Mouse (Mus musculus): ENCODE measurements around the gene Adgre1.
"Not testable (repeated sequence)": the region's sequence is repeated elsewhere in the genome, so short reads cannot be mapped to it uniquely, and the experiment has no call there.

Adgre1 gene

DNA sequence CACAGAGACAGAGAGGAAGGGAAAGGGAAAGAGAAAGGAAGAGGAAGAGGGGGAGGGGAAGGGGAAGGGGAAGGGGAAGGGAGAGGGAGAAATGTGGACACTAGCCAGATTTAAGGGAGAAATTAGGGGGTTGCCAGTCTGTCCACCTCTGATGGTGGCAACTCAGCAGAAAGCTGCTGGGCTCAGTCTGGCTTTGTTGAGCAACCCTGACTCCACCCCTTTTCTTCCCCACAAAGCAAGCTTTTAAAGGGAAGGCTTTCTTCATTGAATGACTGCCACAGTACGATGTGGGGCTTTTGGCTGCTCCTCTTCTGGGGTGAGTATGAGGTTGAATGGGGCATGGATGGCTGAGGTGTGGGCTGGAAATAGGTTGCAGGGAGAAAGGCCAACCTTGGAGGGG, at the start of gene Adgre1:
TSS of gene Adgre1 (plus strand) at position 251 of the 400 bp plus-strand sequence.
- DNase-seq = peak in 1 of 2 experiments; percentile 40

DNA sequence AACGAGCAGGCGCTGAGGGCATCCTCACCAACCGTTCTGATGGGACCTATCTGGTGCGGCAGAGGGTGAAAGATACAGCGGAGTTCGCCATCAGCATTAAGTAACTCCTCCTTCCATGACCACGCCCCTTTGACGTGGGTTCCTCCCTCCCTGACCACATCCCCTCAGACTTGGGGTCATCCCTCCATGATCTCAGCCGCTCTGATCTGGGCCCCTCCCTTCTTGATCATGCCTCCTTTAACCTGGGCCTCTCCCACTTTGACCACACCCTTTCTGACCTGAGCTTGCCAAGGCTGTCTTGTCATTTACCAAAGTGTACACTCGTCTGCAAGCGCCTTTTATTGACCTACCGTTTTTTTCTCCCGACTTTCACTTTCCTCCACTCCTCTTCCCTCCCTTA, 46.7 kb upstream of the Adgre1 start:
- no peak for DNase-seq

DNA sequence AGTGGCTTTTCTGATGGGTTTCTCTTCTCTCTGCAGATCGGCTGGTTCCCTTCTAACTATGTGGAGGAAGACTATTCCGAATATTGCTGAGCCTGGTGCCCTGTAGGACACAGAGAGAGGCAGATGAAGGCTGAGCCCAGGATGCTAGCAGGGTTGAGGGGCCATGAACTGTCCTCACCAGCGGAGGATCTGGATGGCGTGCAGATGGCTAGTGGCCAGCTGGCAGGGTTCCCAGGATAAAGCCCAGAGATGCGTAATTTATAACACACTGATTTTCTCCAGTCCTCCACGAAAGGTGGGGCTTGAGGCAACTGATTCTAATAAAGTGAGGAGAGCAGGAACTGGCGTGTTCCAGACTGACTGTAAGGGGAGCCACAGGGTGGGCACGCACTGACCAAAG, 30.9 kb upstream of the Adgre1 start:
- DNase-seq = peak; percentile 45 to 54

DNA sequence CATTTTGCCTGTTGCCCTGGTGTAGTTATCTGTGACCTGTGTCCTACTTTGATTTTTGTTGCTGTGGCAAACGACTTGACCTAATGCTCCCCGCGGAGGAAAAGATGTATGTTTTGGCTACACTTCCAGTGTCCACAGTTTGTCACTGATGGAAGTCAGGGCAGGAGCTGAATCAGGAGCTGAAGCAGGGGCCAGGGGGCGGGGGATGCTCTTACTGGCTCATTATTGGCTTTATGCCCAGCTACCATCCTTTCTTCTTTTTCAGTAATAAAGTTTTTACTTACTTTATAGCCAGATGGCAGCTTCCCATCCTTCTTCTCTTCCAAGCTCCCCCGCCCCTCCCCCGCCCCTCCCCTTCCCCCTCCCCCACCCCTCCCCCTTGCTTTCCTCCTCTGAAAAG, 29.5 kb upstream of the Adgre1 start:
- no peak for DNase-seq

DNA sequence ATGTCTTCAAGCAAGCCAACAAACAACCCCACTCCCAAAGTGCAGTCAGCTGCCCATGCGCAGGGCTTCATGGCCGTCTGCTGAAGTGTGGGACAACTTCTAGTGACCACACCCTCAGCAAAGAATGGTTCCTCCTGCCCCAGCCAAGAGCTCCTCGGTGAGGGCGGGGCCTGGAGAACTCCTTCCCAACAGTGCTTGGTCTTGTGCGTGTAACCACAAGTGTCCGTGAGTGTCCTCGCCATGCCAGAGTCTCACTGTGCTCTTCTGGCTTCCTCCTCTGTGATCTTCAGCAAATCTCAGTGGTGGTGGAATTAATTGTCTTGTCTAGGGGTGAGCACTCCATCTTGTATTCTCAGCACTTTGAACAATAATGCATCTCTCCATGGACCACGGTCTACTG, 27.5 kb upstream of the Adgre1 start:
- no peak for DNase-seq

DNA sequence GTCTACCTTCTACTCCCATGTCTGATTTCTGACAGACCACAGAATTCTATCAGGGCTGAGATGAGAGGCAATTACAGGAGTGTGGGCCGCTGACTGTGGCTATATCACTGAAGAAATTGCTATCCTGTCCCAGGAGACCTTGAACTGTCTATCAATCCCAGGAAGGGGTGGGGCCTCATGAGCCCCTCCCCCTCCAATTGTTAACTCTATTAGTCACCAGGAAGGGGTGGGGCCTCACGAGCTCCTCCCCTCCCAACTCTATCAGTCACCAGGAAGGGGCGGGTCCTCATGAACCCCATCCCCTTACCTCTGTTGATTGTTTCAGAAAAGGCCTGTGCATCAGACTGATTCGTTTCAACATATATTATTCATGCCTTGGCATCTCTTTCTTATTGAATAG, 26.2 kb upstream of the Adgre1 start:
- no peak for DNase-seq

DNA sequence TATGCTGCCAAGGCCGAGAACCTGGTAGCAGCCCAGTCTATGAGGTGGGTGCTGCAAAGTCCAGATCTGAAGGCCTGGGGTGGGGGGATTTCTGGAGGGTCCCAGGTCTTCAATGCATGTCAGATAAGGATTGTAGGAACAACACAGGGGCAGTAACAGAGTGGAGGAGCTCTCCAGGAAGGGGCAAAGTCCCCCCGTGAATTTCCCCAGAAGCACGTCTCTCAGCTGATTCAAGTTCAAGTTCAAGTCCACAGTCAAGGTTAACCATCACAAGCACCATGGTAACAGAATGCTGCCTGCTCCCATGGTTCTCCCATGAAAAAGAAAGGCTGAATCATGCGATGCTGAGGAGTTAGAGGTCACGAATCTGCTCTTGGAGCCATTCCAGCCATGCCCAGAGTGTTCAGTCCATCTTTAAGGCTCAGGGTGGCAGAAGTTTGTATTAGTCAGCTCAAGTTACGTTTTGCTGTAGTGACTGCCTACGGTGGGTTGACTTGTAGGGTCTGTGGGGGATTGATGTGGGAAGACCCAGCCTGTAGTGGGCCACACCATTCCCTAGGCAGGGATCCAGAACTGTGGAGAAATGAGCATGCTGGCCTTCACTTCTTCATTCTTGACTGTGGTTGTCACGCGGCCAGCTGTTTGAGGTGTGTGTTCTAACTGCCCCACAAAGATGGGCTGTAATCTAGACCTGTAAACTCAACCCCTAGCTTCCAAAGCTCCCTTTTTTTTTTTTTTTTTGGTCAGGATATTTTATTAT, 24.3 kb upstream of the Adgre1 start:
- DNase-seq = no peak

DNA sequence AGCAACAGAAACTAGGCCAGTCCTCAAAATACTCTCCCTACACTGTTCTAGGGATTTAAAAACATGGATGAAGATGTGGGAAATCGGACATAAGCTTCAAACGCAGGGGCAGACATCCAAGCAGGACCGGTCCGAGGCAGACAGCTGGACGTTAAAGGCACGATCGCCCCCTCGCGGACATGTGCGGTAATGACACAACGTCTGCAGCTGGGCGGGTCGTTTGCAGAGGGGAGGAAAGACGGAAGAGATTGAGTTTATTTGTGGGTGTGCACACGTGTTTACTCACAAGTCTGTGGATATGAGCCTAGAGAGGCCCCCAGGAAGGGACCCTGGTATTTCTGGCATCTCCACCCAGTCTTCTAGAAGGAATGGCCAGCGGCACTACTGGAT, 23.7 kb upstream of the Adgre1 start:
- DNase-seq = peak; percentile 85 to 92

DNA sequence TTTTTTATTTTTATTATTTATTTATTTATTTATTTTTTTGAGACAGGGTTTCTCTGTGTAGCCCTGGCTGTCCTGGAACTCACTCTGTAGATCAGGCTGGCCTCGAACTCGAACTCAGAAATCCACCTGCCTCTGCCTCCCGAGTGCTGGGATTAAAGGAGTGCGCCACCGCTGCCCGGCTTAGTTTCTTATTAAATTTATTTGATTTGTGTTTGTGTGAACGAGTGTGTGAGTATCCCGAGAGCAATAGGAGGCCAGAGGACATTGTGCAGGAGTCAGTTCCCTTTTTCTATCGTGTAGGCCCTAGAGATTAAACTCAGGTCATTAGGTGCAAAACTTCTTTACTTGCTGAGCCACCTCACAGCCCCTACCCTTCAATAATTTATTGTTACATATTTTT, 23.3 kb upstream of the Adgre1 start:
- not testable (repeated sequence) for DNase-seq

DNA sequence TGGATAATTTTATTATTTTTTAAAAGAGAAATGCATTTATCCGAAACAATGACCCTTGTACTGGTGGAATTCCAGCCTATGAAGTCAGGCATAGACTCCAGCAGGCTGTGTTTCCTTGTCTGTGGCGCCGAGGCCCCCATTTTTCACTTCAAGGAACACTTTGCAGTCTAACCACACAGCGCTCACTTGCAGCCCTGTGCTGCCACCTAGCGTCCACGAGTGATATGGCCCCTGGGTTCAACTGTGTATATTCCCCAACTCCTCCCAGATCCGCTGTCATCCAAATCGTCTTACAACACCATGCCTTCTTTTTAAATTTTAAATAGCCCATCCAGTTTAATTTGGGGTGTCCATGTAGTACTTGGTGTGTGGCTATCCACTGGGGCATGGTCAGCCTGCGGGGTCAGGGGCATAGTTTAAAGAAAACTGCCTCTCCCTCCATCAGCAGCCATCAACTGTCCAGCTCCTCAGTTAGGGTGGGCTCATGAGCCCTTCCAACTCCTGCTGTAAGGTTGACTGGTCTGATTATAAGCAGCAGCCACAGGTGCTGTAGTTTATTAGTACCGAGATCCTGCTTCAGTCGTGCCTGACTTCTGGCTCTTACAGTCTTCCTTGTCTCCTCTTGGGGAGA, 22.7 kb upstream of the Adgre1 start:
- DNase-seq = peak; percentile 86 to 91

DNA sequence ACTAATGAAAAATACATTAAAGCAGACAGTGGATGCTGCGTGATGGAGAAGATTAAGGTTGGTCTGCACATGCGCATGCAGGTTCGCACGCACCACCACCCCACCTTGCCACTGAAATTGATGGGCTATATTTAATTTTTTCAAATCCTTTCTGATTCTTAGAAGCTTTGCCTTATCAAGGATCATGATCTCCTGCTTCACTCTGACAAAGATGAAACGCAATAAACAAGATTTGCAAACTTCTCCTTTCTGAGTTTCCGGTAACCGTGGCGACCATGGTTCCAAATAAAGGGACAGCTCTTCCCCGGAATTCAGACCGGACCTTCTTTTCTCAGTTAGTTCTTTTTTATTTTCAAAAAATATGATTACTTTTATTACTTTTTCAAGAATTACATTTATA, 20.5 kb upstream of the Adgre1 start:
- peak in 1 of 2 experiments; percentile 30 for DNase-seq

DNA sequence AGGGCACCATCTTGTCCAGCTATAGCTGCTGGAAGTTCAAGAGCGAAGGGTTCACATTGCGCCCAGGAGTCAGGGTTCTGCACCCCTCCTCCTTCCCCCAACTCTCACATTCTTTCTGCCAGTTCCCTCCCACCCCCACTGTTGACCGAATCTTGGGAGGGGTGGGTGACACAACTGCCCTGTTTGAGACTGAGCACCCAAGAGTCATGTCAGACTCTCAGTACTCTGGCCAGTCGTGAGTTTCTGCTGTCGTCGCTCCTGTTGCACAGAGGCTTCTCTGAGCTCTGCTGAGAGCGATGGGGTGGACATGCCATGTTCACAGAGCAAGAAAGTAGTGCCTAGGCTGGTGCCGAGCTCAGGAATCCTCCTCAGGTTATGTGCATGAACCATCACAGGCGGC, 19.2 kb upstream of the Adgre1 start:
- no peak for DNase-seq

DNA sequence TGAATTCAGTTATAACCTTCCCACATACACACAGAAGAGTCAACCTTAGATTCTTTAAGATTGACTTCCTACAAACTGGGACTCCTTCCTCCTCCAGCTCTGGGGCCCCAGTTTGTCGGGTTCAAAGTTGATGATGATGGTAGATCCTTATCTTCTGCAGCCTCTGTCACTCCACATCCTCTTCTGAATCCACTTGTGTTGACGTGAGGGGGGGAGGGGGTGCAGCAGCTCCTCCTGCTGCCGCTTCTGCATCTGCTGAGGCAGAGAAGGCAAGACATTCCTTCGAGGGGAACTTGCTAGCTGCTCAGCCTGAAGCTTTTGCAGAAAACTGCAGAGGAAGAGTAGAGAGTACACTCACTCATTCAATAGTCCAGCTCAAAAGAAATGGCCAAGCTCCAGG, 16.9 kb upstream of the Adgre1 start:
- no peak for DNase-seq

DNA sequence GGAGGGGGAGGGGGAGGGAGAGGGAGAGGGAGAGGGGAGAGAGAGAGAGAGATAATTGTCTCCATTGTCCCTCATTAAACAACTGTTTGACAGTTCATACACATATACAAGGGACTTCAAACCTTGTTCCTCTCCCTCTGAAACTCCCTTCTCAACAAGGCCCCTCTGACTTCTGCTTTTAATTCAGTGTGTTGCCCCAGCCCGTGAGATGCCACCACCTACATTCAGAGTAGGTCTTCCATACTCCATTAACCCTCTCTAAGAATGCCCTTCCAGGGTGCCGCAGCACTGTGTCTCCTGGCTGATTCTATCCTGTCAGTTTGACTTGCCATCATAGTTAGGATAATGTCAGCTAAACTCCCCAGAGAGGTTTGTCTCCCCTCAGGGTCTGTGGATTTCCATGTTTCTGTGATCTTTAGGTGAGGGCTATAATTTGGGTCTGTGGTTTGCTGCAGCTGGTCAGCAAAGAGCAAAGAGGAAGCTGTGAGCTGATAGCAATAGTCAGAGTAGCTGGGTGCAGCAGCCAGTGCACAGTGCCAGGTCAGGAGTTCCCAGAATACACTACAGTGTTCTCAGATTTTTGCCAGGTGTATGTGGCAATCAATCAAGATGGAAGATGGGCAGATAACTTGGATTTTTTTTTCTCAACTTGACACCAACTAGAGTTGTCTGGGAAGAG, 14.3 kb upstream of the Adgre1 start:
- no peak for DNase-seq

DNA sequence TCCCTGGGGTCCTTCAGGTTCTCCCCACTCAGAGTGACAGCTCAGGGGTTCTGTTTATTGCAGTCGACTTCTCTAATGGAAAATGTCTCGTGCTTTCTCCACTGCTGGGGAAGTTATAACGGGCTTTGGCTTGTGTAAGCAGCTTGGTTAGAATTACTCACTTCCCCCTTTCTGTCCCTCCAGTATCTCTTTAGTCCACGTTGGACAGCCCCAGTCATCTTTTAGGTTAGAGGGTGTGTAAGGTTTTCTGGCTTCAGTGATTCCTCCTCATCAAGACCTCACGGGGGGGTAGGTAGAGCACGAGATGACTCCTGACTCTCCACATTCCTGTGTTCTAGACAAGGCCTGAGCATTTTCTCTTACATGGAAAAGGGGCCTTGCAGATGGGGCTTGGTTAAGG, 11.5 kb upstream of the Adgre1 start:
- DNase-seq = no peak

DNA sequence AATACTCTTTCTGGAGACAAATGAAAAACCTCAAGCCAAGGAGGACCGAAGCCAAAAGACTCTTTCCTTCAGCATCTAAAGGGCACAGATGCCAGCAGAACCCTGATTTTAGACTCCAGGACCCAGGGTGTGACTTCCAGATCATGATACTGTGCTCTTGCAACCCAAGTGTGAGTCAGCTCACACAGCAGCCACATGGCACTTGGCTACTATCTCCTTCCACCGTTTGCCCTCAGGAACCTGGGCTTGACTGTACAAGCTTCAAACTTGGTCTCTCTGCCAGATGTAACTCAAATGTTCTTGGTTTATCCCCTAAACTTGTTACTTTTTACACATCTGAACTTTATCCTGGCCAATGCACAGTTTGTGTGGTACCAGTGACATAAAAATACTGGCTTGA, 10.7 kb upstream of the Adgre1 start:
- DNase-seq = no peak

DNA sequence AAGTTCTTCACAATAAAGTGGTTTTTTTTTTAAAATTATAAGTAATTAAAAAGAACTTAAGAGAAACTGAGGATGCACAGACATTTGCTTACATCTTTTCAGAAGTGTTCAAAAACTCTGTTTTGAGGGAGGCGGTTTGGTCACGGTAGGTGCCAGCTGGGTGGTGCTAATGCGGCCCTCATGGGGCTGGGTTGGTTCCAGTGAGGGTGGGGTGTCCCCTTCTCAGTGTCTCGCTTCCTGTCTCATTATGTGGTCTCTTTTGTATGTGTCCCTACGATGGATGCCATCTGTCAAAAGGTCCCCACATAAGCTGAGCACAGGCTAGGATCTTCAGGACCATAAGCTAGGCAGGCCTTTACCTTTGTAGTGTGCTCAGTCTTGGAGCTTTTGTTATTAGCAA, 9.4 kb upstream of the Adgre1 start:
- no peak for DNase-seq

DNA sequence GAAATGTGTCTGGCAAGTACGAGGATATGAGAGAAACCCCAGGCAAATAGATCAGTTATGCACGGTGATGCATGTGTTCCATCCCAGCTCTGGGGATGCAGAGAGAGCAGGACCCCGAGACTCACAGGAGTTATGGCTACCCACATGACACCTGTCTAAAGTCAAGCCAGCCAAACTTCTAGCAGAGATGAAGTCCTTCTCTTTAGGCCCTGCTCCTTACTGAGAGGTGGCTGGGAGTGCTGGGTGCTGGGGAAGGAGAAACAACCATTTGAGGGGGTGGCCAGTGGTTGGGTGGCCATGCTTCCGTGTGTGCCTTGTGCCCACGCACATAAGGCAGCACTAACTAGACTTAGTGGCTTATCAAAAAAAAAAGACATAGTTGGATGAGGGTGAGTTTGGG, 8.3 kb upstream of the Adgre1 start:
- DNase-seq = no peak

DNA sequence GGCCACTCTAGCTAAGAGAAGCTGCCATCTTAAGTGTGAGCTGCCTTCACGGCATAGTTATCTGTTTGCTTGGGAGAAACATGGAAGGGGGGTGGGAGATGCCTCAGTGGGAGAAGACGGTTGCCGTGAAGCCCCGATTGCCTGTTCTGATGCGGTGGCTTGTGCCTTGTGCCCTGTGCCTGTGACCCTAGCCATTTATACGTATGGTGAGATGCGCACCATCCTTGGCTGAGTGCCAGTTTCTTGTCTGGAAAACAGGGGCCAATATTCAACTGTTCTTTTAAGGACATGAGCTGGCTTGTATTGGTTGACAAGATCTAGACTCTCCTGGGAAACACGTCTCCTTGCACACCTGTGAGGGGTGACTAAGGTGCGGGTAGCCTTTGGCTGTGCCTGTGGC, 7.4 kb upstream of the Adgre1 start:
- no peak for DNase-seq

DNA sequence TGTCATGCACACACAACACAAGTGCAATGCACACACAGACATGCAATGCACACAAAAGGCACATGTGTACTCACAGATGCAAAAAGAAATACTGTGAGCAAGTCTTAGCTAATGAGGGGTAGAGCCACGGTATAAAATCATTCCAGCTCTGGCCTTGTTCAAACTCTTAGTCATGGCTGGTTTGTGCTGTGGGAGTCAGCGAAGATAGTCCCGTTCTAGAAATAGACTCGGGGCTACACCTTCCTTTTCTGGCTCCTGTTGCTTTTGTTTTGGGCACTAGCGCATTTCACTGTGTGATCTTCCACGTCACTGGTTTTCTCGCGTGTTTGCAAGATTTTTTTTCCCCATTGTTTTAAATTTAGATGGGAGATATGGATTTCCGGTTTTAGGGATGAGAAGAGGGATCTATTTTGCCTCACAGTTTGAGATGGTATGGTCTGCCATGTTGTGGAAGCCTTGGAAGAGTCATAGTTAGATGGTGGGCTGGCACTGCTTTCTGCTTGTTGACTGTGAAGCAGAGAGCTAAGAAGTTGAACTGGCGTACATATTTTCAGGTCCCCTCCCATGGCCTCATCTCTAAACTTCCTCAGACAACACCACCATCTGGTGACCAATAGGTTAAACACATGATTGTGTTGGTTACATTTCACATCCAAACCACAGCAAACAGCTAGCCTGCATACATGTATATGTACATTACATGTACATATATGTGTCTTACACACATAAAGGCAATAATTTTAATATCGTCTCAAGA, 1.2 kb downstream of the Adgre1 start:
- no peak for DNase-seq
